ENCODE assay signal across 12 mouse cellular contexts in the genomic region with DNA sequence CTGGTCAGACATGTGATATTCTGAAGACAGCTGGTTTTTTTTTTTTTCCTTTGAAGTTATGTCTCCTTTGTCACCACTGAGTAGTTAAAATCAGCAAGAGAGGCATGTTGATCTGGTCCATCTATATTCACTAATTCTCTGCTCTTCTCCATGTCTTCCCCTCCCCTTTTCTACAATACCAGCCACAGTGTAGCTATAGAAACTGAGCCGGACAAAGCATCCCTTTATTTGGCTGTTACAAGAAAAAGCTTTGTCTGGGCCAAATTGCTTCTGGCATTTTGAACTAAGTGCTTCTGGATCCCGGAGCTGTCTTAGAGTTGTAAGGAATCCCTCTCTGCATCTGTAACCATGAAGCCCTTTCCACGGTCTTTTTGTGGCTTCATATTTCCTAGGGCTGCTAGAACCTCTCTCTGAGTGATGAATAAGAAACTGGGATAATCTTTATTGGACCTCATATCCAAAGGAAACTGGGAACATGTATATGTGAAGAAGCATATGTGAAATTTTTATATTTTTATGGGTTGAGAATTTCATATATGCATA. TPM values are rescaled to one million over a fixed set of nuclear protein-coding genes. Genes with fewer than 3 reads are reported as not detected.
DNase-seq lines count a peak whose midpoint lies in the region; ATAC-seq and TF ChIP-seq lines count a peak whose summit lies in the region.
"Had no signal": no experiment of that assay in that cellular context is flagged by ENCODE, and none has a peak within 500 bp of the region (broad histone marks: within the 10 kb centered on the region; RNA-seq: fewer than 3 reads in every experiment).

No protein-coding gene starts in this region.

- H3K4me1 ChIP-seq in forebrain, postnatal 0 days (ENCODE audit: insufficient read depth), result no peaks in the 10 kb centered on the region
- H3K4me1 ChIP-seq in midbrain, embryonic 13.5 days (replicated peaks), result peaks cover 4% of the 10 kb centered on the region; the same call in 1 of the 2 replicates
- H3K4me1 ChIP-seq: heart, embryonic 10.5 days; limb, embryonic 12.5 days had no signal

- peak; percentile 71 for ATAC-seq in forebrain, postnatal 0 days
- peak; percentile 86 for ATAC-seq in midbrain, embryonic 13.5 days

- H3K4me3 ChIP-seq in forebrain, postnatal 0 days (ENCODE audit: low read depth, low read length), result no peak overlapping the region
- H3K4me3 ChIP-seq in midbrain, embryonic 13.5 days (replicated peaks), result no peak overlapping the region
- H3K4me3 ChIP-seq: heart, embryonic 10.5 days; limb, embryonic 12.5 days had no signal

- H3K9ac ChIP-seq in forebrain, postnatal 0 days, result no peak overlapping the region
- no peak overlapping the region for H3K9ac ChIP-seq in midbrain, embryonic 13.5 days (replicated peaks)
- H3K9ac ChIP-seq: limb, embryonic 12.5 days; lung, embryonic 14.5 days had no signal

- no peaks in the 10 kb centered on the region for H3K9me3 ChIP-seq in forebrain, postnatal 0 days (ENCODE audit: low read length)
- H3K9me3 ChIP-seq in midbrain, embryonic 13.5 days, result no peaks in the 10 kb centered on the region
- H3K9me3 ChIP-seq: heart, embryonic 10.5 days; limb, embryonic 12.5 days had no signal

- intact Hi-C loops in gastrocnemius, postnatal 14 days (cut with DNase I; ENCODE audit: low total_unique reads), result no loop called here

- H3K27ac ChIP-seq in forebrain, postnatal 0 days (ENCODE audit: low read depth, low read length), result no peak overlapping the region
- H3K27ac ChIP-seq in midbrain, embryonic 13.5 days, result no peak overlapping the region
- H3K27ac ChIP-seq: heart, embryonic 10.5 days; limb, embryonic 12.5 days had no signal

- TF ChIP-seq CTCF in brain, embryonic 14.5 days (IDR thresholded peaks at IDR 0.05; ENCODE audit: borderline replicate concordance, extremely low read depth, insufficient read depth, insufficient read length), result no peak
- TF ChIP-seq CTCF in forebrain, postnatal 0 days (IDR thresholded peaks at IDR 0.05; ENCODE audit: low read depth), result no peak

- TF ChIP-seq POLR2A in brain, embryonic 14.5 days (IDR thresholded peaks at IDR 0.05; ENCODE audit: borderline replicate concordance, extremely low read depth, insufficient read depth, insufficient read length, poor library complexity, severe bottlenecking), result no peak

- H3K36me3 ChIP-seq in forebrain, postnatal 0 days (ENCODE audit: insufficient read depth), result no peaks in the 10 kb centered on the region
- no peaks in the 10 kb centered on the region for H3K36me3 ChIP-seq in midbrain, embryonic 13.5 days
- H3K36me3 ChIP-seq: heart, embryonic 10.5 days; limb, embryonic 12.5 days had no signal

- 7% methylated on average over 3 of the region's 3 CpGs for WGBS in forebrain, postnatal 0 days
- 8% methylated on average over 3 of the region's 3 CpGs for WGBS in midbrain, embryonic 13.5 days

- peak; percentile 56 for DNase-seq in Muller cell, postnatal 12 days (ENCODE audit: inconsistent ontology term)
- peak; percentile 82 for DNase-seq in brain, embryonic 14.5 days (ENCODE audit: low read depth)
- DNase-seq in forebrain, postnatal 0 days, result peak; percentile 16
- DNase-seq in spleen, postnatal 10 days (ENCODE audit: low spot score in 2 of 2), result no peak
- no peak for DNase-seq in gastrocnemius, postnatal 14 days
- no peak for DNase-seq in spleen, adult 18-20 months
- DNase-seq: cerebellum, postnatal 10 days; lung, embryonic 14.5 days; thymus, postnatal 14 days had no signal

- H3K27me3 ChIP-seq in forebrain, postnatal 0 days (ENCODE audit: insufficient read depth, low read length), result no peaks in the 10 kb centered on the region
- no peaks in the 10 kb centered on the region for H3K27me3 ChIP-seq in midbrain, embryonic 13.5 days
- H3K27me3 ChIP-seq: limb, embryonic 12.5 days had no signal

- no peak overlapping the region for H3K4me2 ChIP-seq in forebrain, postnatal 0 days (ENCODE audit: low read depth)
- no peak overlapping the region for H3K4me2 ChIP-seq in midbrain, embryonic 13.5 days (replicated peaks)
- H3K4me2 ChIP-seq: limb, embryonic 12.5 days; lung, embryonic 14.5 days had no signal

RNA-seq across cellular contexts. Expression of a gene that starts 20.9 kb away (rescaled TPM):
- polyA plus RNA-seq in brain, embryonic 14.5 days (2012; rRNA removed), result 0.16 and 0.26 TPM in 2 replicates
- 0.15 and 0.81 TPM in 2 replicates for total RNA-seq in forebrain, postnatal 0 days (2014; rRNA removed)
- 0.13 and 0.21 TPM in 2 replicates for polyA plus RNA-seq in forebrain, postnatal 0 days (2015; fragmentation: Nextera tagmentation; extraction: Ambion mirVana)
- polyA plus RNA-seq in midbrain, embryonic 13.5 days (2015; fragmentation: Nextera tagmentation; extraction: Ambion mirVana), result 0.15 and 0.46 TPM in 2 replicates
- total RNA-seq in gastrocnemius, postnatal 14 days (2021), result under 1 TPM; 0.16 to 0.18 TPM
- polyA plus RNA-seq: heart, embryonic 10.5 days had no signal

Comparison
In these comparisons a context has a peak if more than half of its experiments do, and no peak if none do; other contexts are left out.
1. DNase-seq: peak in Muller cell, postnatal 12 days (single experiment), brain, embryonic 14.5 days (single experiment) and forebrain, postnatal 0 days (single experiment); none in spleen, postnatal 10 days (0 of 2), gastrocnemius, postnatal 14 days (single experiment) and spleen, adult 18-20 months (0 of 2).